Mouse (Mus musculus): ENCODE results near the gene Fam184a. TPM values are rescaled to one million over a fixed set of nuclear protein-coding genes. Genes with fewer than 3 reads are reported as not detected.

Gene Fam184a
- total RNA-seq (2014; rRNA removed) = 0.65 and 0.81 TPM in 2 replicates
- 0.04 and 0.13 TPM in 2 replicates for polyA plus RNA-seq (2012; rRNA removed)

DNA sequence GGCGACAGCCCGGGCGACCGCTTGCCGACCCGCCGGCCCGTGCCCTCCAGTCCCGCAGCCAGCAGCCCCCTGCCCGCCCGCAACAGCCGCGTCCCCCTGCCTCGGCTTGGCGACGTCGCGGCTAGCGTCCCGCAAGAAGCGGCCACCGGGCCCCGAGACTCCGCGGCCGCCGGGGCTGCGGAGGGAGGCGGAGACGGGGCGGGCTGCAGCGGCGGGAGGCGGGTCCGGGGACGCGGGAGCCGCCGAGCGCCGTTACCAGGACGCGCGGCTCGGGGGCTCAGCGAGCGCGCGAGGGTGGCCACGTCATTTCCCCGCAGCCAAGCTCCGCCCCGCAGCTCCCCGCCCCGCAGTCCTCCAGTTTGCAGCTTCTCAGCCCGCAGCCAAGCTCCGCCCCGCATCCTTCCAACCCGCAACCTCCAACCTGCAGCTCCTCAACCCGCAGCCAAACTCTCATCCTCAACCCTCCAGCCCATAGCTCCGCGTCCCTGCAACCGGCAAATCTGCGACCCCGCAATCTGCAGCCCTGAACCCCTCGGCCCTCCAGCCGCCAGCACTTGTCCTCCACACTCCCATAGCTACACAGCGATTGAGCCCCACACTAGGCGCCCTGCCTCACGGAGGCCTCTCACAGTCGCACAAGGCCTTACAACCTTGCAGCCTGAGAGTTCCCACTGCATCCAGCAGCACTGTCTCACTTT is at the start of gene Fam184a:
Fam184a (minus strand) TSS at position 169 of the 698 bp plus-strand sequence.
- peak within 1 kb of the TSS; percentile 79 for H3K4me3 ChIP-seq (ENCODE audit: insufficient read depth, low read depth, low read length)
- no peaks in the 10 kb centered on the region for H3K36me3 ChIP-seq (ENCODE audit: control insufficient read depth, insufficient read depth, low read length)
- WGBS = 6% methylated on average over 65 of the region's 71 CpGs
- H3K4me1 ChIP-seq (ENCODE audit: control insufficient read depth, insufficient read depth, low read length) = peaks cover 8% of the 10 kb centered on the region
- peaks cover 8% of the 10 kb centered on the region; the same call in 1 of the 2 replicates for H3K27me3 ChIP-seq (ENCODE audit: control insufficient read depth, insufficient read depth, low read length)
- peak; percentile 52 for DNase-seq (ENCODE audit: extremely low read depth, low read depth, low spot score)
- H3K9ac ChIP-seq (ENCODE audit: low read depth, low read length) = peak within 1 kb of the TSS; percentile 88
- H3K79me2 ChIP-seq (ENCODE audit: control insufficient read depth, insufficient read depth, low read length) = no peaks in the 10 kb centered on the region
- TF ChIP-seq CTCF (IDR thresholded peaks at IDR 0.05; ENCODE audit: low read depth, low read length) (no peak), POLR2A (IDR thresholded peaks at IDR 0.05; ENCODE audit: extremely low read depth, insufficient read depth, low read length) (no peak)
- H3K27ac ChIP-seq (replicated peaks; ENCODE audit: insufficient read depth, low read depth, low read length) = no peak within 1 kb of the TSS

DNA sequence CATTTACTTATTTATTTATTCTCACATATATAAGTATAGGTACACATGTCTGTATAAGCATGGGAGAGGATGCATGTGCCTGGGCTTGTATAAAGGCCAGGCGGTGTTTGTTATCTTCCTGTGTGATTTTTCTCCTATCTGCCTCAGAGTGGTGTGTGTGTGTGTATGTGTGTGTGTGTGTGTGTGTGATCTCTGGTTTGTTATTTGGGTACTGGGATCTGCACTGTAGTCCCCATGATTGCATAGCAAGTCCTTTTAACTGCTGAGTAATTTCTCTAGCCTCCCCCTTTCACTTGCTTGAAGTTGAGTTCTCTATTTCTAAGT is 45.3 kb upstream of the Fam184a start:
- H3K4me1 ChIP-seq (ENCODE audit: control insufficient read depth, insufficient read depth, low read length) = no peaks in the 10 kb centered on the region
- 87% methylated on average over 1 of the region's 1 CpGs for WGBS
- DNase-seq (ENCODE audit: extremely low read depth, low read depth, low spot score) = no peak
- TF ChIP-seq POLR2A (IDR thresholded peaks at IDR 0.05; ENCODE audit: extremely low read depth, insufficient read depth, low read length) (no peak), CTCF (IDR thresholded peaks at IDR 0.05; ENCODE audit: low read depth, low read length) (no peak)
- no peak overlapping the region for H3K27ac ChIP-seq (replicated peaks; ENCODE audit: insufficient read depth, low read depth, low read length)
- H3K36me3 ChIP-seq (ENCODE audit: control insufficient read depth, insufficient read depth, low read length) = no peaks in the 10 kb centered on the region
- H3K79me2 ChIP-seq (ENCODE audit: control insufficient read depth, insufficient read depth, low read length) = no peaks in the 10 kb centered on the region
- H3K4me3 ChIP-seq (ENCODE audit: insufficient read depth, low read depth, low read length) = no peak overlapping the region
- H3K27me3 ChIP-seq (ENCODE audit: control insufficient read depth, insufficient read depth, low read length) = no peaks in the 10 kb centered on the region
- H3K9ac ChIP-seq (ENCODE audit: low read depth, low read length) = no peak overlapping the region

DNA sequence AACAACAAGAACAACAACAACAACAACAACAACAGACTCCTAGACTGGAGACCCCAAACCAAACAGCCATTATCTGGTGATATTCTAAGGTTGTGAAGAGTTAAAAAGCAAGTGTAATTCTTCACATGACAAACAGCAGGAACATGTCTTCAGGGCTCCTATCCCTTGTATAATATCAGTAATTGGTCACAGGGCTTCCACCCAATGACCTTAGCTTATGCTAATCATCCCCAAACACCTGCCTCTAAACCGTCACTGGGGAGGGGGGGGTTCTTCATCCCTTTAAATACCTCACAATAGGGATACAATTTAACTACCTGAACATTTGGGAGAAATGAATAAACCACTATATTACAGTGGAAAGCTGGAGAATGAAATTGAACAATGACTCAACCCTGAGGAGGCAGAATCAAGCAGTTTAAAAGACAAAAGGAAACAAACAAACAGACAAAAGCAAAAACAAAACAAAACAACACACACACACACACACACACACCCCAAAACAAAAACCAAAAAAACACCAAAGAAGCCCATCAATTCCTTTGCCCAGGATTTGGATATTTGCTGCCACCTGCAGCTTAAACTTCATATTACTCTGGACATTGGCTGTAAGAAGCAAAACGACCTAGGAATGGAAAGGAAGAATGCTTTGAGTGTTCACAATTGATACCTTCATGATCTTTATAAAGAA is 44.8 kb upstream of the Fam184a start:
- WGBS = 7% methylated on average over 2 of the region's 2 CpGs
- Histone ChIP-seq H3K27ac (replicated peaks; ENCODE audit: insufficient read depth, low read depth, low read length) (no peak overlapping the region), H3K9ac (ENCODE audit: low read depth, low read length) (no peak overlapping the region), H3K4me1 (ENCODE audit: control insufficient read depth, insufficient read depth, low read length) (no peaks in the 10 kb centered on the region), H3K79me2 (ENCODE audit: control insufficient read depth, insufficient read depth, low read length) (no peaks in the 10 kb centered on the region), H3K4me3 (ENCODE audit: insufficient read depth, low read depth, low read length) (no peak overlapping the region), H3K36me3 (ENCODE audit: control insufficient read depth, insufficient read depth, low read length) (no peaks in the 10 kb centered on the region), H3K27me3 (ENCODE audit: control insufficient read depth, insufficient read depth, low read length) (no peaks in the 10 kb centered on the region)
- TF ChIP-seq CTCF (IDR thresholded peaks at IDR 0.05; ENCODE audit: low read depth, low read length) = 0 out of 2 replicates have a peak, but pooled peaks have one; percentile 11
- TF ChIP-seq POLR2A (IDR thresholded peaks at IDR 0.05; ENCODE audit: extremely low read depth, insufficient read depth, low read length) = no peak
- DNase-seq (ENCODE audit: extremely low read depth, low read depth, low spot score) = peak; percentile 19

DNA sequence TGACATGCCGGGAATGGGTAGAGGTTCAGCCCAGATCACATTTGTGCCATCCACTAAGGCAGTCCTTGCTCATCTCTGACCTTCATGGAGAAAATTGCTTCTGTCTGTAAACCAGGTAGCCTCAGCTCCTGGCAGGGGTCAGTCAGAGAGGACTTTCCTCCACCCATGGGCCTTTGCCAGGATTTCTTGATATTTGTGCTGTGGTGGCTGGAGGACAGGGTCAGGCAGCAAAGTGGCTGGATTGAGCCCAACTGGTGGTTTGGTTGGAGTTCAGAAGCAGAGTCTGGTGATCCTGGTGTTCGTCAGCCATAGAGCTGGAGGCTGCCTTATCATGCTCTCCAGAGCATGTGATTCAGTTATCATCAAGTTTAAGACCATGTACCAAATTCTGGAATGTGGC is 40.4 kb upstream of the Fam184a start:
- H3K27ac ChIP-seq (replicated peaks; ENCODE audit: insufficient read depth, low read depth, low read length) = no peak overlapping the region
- H3K4me1 ChIP-seq (ENCODE audit: control insufficient read depth, insufficient read depth, low read length) = no peaks in the 10 kb centered on the region
- no peaks in the 10 kb centered on the region for H3K27me3 ChIP-seq (ENCODE audit: control insufficient read depth, insufficient read depth, low read length)
- WGBS = 77% methylated on average over 2 of the region's 2 CpGs
- no peaks in the 10 kb centered on the region for H3K36me3 ChIP-seq (ENCODE audit: control insufficient read depth, insufficient read depth, low read length)
- H3K79me2 ChIP-seq (ENCODE audit: control insufficient read depth, insufficient read depth, low read length) = no peaks in the 10 kb centered on the region
- DNase-seq (ENCODE audit: extremely low read depth, low read depth, low spot score) = no peak
- H3K4me3 ChIP-seq (ENCODE audit: insufficient read depth, low read depth, low read length) = no peak overlapping the region
- H3K9ac ChIP-seq (ENCODE audit: low read depth, low read length) = no peak overlapping the region
- TF ChIP-seq CTCF (IDR thresholded peaks at IDR 0.05; ENCODE audit: low read depth, low read length) = no peak
- TF ChIP-seq POLR2A (IDR thresholded peaks at IDR 0.05; ENCODE audit: extremely low read depth, insufficient read depth, low read length) = no peak

DNA sequence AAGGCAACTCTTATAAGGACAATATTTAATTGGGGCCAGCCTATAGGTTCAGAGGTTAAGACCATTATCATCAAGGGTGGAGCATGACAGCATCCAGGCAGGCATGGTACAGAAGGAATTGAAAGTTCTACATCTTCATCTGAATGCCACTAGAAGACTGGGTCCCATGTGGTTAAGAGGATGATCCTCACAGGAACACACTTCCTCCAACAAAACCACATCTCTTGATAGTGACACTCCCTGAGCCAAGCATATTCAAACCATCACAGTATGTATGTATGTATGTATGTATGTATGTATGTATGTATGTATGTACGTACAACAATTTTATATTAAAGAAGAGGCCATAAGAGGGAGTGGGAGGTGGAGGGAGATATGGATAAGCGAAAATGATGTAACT is 25.7 kb upstream of the Fam184a start:
- 83% methylated on average over 2 of the region's 2 CpGs for WGBS
- Histone ChIP-seq H3K27ac (replicated peaks; ENCODE audit: insufficient read depth, low read depth, low read length) (no peak overlapping the region), H3K36me3 (ENCODE audit: control insufficient read depth, insufficient read depth, low read length) (no peaks in the 10 kb centered on the region), H3K4me1 (ENCODE audit: control insufficient read depth, insufficient read depth, low read length) (no peaks in the 10 kb centered on the region), H3K79me2 (ENCODE audit: control insufficient read depth, insufficient read depth, low read length) (no peaks in the 10 kb centered on the region), H3K27me3 (ENCODE audit: control insufficient read depth, insufficient read depth, low read length) (no peaks in the 10 kb centered on the region), H3K9ac (ENCODE audit: low read depth, low read length) (no peak overlapping the region), H3K4me3 (ENCODE audit: insufficient read depth, low read depth, low read length) (no peak overlapping the region)
- TF ChIP-seq POLR2A (IDR thresholded peaks at IDR 0.05; ENCODE audit: extremely low read depth, insufficient read depth, low read length) (no peak), CTCF (IDR thresholded peaks at IDR 0.05; ENCODE audit: low read depth, low read length) (no peak)
- DNase-seq (ENCODE audit: extremely low read depth, low read depth, low spot score) = no peak

DNA sequence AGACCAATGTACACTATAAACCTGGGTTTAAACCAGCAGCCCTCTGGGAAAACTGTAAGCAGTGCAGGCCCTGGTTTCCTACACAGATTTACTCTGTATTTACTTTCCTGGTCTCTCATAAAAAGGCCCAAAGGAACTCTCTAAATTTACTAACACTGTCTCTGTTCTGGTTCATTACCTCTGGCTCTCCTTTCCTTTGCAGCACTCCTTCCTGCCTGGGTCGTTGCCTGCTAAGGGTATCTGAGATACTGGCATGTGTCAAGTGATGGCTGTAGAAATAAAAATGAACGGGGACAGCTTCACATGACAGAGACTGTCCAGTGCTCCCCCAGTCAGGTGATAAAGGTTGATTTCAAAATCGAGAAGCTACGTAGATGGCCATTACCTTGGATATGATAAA is 21.8 kb upstream of the Fam184a start:
- no peak overlapping the region for H3K9ac ChIP-seq (ENCODE audit: low read depth, low read length)
- H3K4me3 ChIP-seq (ENCODE audit: insufficient read depth, low read depth, low read length) = no peak overlapping the region
- TF ChIP-seq POLR2A (IDR thresholded peaks at IDR 0.05; ENCODE audit: extremely low read depth, insufficient read depth, low read length) (no peak), CTCF (IDR thresholded peaks at IDR 0.05; ENCODE audit: low read depth, low read length) (no peak)
- H3K27me3 ChIP-seq (ENCODE audit: control insufficient read depth, insufficient read depth, low read length) = no peaks in the 10 kb centered on the region
- 74% methylated on average over 4 of the region's 4 CpGs for WGBS
- no peak for DNase-seq (ENCODE audit: extremely low read depth, low read depth, low spot score)
- H3K27ac ChIP-seq (replicated peaks; ENCODE audit: insufficient read depth, low read depth, low read length) = no peak overlapping the region
- H3K4me1 ChIP-seq (ENCODE audit: control insufficient read depth, insufficient read depth, low read length) = no peaks in the 10 kb centered on the region
- H3K79me2 ChIP-seq (ENCODE audit: control insufficient read depth, insufficient read depth, low read length) = no peaks in the 10 kb centered on the region
- no peaks in the 10 kb centered on the region for H3K36me3 ChIP-seq (ENCODE audit: control insufficient read depth, insufficient read depth, low read length)

Measured in liver, adult 2 months (tissue).